Mouse (Mus musculus) olfactory bulb, adult 2 months (tissue): ENCODE data around the gene Knl1. TPM values are rescaled to one million over a fixed set of nuclear protein-coding genes. Genes with fewer than 3 reads are reported as not detected.

Source experiments
- H3K27ac ChIP-seq: fragments of 200-500 bp; 2 replicates; pipeline ENCODE4 v1.5.1; 2012; ENCODE audit warnings: low read depth, low read length; ENCODE audit not compliant: insufficient read depth
- H3K4me1 ChIP-seq: fragments of 200-500 bp; 2 replicates; pipeline ENCODE4 v1.6.1; 2012; ENCODE audit warnings: low read length; ENCODE audit not compliant: control insufficient read depth, insufficient read depth
- H3K4me3 ChIP-seq: fragments of 200-500 bp; 2 replicates; pipeline ENCODE4 v1.5.1; 2012; ENCODE audit warnings: mild to moderate bottlenecking, low read depth, low read length, moderate library complexity; ENCODE audit not compliant: insufficient read depth
- CTCF ChIP-seq: fragments of 200-500 bp; IDR thresholded peaks from 2 replicates; pipeline ENCODE4 v1.5.1; 2012; ENCODE audit warnings: low read depth, mild to moderate bottlenecking, low read length, moderate library complexity; ENCODE audit not compliant: insufficient read depth
- POLR2A ChIP-seq: fragments of 200-500 bp; IDR thresholded peaks from 2 replicates; pipeline ENCODE4 v1.6.1; 2012; ENCODE audit warnings: mild to moderate bottlenecking, low read depth, low read length, moderate library complexity; ENCODE audit not compliant: insufficient read depth
- WGBS: fragments of 180-500 bp; shearing (Covaris S2); methylation state at CpG from one replicate; pipeline ENCODE4 v1.1.7; 2018; 5-methylcytosine and 5-hydroxymethylcytosine counted together
- polyA plus RNA-seq: library from polyadenylated mRNA; stranded (reverse); fragments of >200 nt; gene quantifications from 2 replicates; pipeline ENCODE4 v1.2.4, GENCODE M21; 2012; ENCODE audit warnings: low replicate concordance; ENCODE audit not compliant: missing spikeins, insufficient read depth, insufficient read length

Knl1 gene
- polyA plus RNA-seq, 1 experiment = not detected

GRCm38 (mm10) chr2:119146435-119146834, 99.5 kb downstream of the Knl1 start:
- H3K4me1 ChIP-seq = no peaks in the 10 kb centered on the region
- no peak overlapping the region for H3K27ac ChIP-seq
- TF ChIP-seq POLR2A (no peak), CTCF (no peak)
- WGBS = 79% methylated on average over 6 of the region's 6 CpGs
- no peak overlapping the region for H3K4me3 ChIP-seq

DNA sequence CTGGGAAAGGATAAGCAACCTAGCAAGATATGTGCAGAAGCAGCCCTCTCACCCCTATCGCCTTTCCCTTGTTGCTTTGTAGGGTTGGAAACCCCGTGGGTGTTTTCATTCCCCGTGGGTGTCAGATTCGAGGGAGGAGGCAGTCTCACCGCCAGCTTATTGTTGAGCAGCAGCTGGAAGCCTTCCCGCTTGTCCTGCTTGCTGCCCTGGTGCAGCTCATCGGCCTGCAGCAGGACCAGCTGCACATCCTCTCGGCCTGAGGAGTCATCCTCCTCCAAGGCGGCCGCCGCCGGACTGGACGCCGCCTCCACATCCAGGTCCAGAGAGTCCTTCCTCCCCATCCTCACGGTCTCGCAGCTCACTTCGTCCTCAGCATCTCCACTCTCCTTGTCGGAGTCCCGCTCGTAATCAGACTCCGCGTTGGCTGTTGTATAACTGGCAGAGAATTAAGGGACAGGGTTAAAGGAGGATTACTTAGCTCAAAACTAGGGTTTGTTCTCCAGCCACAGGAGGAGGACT, 100.3 kb downstream of the Knl1 start:
- WGBS = 74% methylated on average over 22 of the region's 22 CpGs
- Histone ChIP-seq H3K27ac (no peak overlapping the region), H3K4me1 (no peaks in the 10 kb centered on the region), H3K4me3 (no peak overlapping the region)
- no peak for TF ChIP-seq POLR2A
- TF ChIP-seq CTCF = no peak

DNA sequence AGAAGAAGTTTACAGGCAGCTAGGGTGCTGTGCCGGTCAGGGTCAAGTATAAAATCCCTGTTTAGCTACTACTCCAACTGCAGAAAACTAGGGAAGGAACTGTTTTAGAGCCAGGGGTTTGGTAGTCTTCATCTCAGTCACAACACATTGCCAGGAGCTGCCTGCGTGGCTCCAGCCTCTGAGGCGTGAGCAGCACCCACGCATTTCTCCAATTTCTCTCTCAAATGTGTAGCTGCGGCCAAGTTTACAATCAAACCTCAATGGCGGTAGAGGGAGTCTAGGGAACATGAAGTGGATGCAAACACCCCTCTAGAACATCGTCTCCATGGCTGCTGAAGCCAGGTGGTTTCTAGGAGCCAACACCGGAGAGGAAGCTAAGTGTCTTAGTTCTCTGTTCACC, 100.9 kb downstream of the Knl1 start:
- Histone ChIP-seq H3K4me1 (no peaks in the 10 kb centered on the region), H3K27ac (no peak overlapping the region), H3K4me3 (no peak overlapping the region)
- WGBS = 71% methylated on average over 8 of the region's 8 CpGs
- TF ChIP-seq POLR2A = no peak
- no peak for TF ChIP-seq CTCF

GRCm38 (mm10) chr2:119152255-119152654, 105.3 kb downstream of the Knl1 start:
- TF ChIP-seq CTCF = no peak
- TF ChIP-seq POLR2A = no peak
- H3K4me3 ChIP-seq = no peak overlapping the region

GRCm38 (mm10) chr2:119154683-119155082, 107.8 kb downstream of the Knl1 start:
- Histone ChIP-seq H3K4me1 (peaks cover 6% of the 10 kb centered on the region; the same call in 1 of the 2 replicates), H3K27ac (no peak overlapping the region), H3K4me3 (no peak overlapping the region)
- WGBS = 79% methylated on average over 2 of the region's 2 CpGs
- no peak for TF ChIP-seq CTCF
- no peak for TF ChIP-seq POLR2A

More at GRCm38 (mm10) chr2:119152255-119152654, 105.3 kb downstream of the Knl1 start:
- Histone ChIP-seq H3K4me1 (peaks cover 6% of the 10 kb centered on the region; the same call in 1 of the 2 replicates), H3K27ac (no peak overlapping the region)
- WGBS = 94% methylated on average over 6 of the region's 6 CpGs

Other genes starting within 250 kb of the Knl1 start
- not detected in 2 replicates for gene Knstrn, start 233.1 kb upstream of the Knl1 start, polyA plus RNA-seq
- gene Ivd, start 185.2 kb upstream of the Knl1 start, polyA plus RNA-seq = 83.0 TPM in 1 of 2 replicates, not detected in the other
- not detected in 2 replicates for gene Bahd1, start 146.7 kb upstream of the Knl1 start, polyA plus RNA-seq
- gene Chst14, start 120.6 kb upstream of the Knl1 start, polyA plus RNA-seq = not detected in 2 replicates
- gene Ccdc32, start 17.7 kb upstream of the Knl1 start, polyA plus RNA-seq = not detected in 2 replicates
- not detected in 2 replicates for gene Rpusd2, start 12.3 kb upstream of the Knl1 start, polyA plus RNA-seq
- gene Rad51, start 65.7 kb downstream of the Knl1 start, polyA plus RNA-seq = not detected in 2 replicates
- gene Rmdn3, start 109.9 kb downstream of the Knl1 start, polyA plus RNA-seq = not detected in 2 replicates
- gene Gchfr, start 120.7 kb downstream of the Knl1 start, polyA plus RNA-seq = not detected in 2 replicates
- gene Gm14137, start 127.4 kb downstream of the Knl1 start, polyA plus RNA-seq = not detected in 2 replicates
- gene Zfyve19, start 161.5 kb downstream of the Knl1 start, polyA plus RNA-seq = not detected in 2 replicates
- not detected in 2 replicates for gene Dnajc17, start 161.7 kb downstream of the Knl1 start, polyA plus RNA-seq
- not detected in 2 replicates for gene Ppp1r14d, start 182.8 kb downstream of the Knl1 start, polyA plus RNA-seq
- gene Spint1, start 190.2 kb downstream of the Knl1 start, polyA plus RNA-seq = not detected in 2 replicates
- not detected in 2 replicates for gene Rhov, start 224.2 kb downstream of the Knl1 start, polyA plus RNA-seq
- gene Vps18, start 241.6 kb downstream of the Knl1 start, polyA plus RNA-seq = not detected in 2 replicates